Mouse (Mus musculus): Measurements from ENCODE around the gene Lrrc15. TPM values are rescaled to one million over a fixed set of nuclear protein-coding genes. Genes with fewer than 3 reads are reported as not detected.

Gene Lrrc15
- total and polyA plus RNA-seq, 3 experiments, result not detected

DNA sequence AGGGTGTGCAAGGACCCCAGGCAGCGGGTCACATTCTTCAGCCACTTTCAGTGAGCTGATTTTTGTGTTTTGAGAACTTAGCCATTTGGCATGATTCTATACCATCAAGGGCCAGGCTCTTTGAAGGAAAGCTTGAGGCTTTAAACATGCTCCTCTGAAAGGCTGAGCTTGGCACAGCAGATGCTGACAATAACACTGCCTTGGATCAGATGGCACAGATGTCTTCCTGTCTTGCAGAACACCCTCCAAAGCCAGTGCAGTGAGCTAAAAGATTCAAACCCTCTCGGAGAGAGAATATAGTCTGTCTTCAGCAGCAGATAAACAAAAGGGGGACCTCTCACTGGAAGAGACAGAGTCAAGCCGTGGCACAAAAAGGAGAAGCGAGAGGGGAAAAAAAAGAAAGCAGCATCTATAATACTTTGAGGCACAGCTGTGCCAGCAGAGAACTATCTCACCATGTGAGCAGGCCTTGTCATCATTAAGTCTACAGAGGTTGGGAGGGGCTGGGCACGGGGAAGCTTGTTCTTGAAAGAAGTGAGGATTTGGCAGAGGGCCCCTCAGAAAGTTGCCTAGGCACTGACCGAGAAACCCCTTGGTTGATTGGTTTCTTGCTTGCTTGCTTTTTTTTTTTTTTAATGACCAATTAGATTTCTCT lies 11.0 kb downstream of the Lrrc15 start:
- H3K4me1 ChIP-seq (ENCODE audit: control insufficient read depth in 1 of 2, insufficient read depth in 2 of 2, low read length in 2 of 2), result peaks cover 0 to 5% of the 10 kb centered on the region in 2 experiments; a peak in 1 of 4 replicates
- H3K27me3 ChIP-seq (ENCODE audit: control insufficient read depth in 1 of 2, insufficient read depth in 2 of 2, low read length in 2 of 2), result peaks cover 6 to 7% of the 10 kb centered on the region in 2 experiments; a peak in 3 of 4 replicates
- no peak overlapping the region for H3K4me3 ChIP-seq (ENCODE audit: control insufficient read depth in 1 of 2, insufficient read depth in 1 of 2, low read depth in 2 of 2, low read length in 2 of 2)
- no peaks in the 10 kb centered on the region for H3K79me2 ChIP-seq (ENCODE audit: control insufficient read depth, insufficient read depth, low read length, poor library complexity)
- H3K9me3 ChIP-seq (replicated peaks; ENCODE audit: insufficient read depth, low read length), result no peaks in the 10 kb centered on the region
- no peak overlapping the region for H3K27ac ChIP-seq (ENCODE audit: control insufficient read depth, low read depth, low read length)
- no peak for TF ChIP-seq GABPA (IDR thresholded peaks at IDR 0.05; ENCODE audit: low read depth, low read length)
- TF ChIP-seq JUND (IDR thresholded peaks at IDR 0.05; ENCODE audit: low read depth, low read length), result no peak
- no peak for TF ChIP-seq HCFC1 (IDR thresholded peaks at IDR 0.05; ENCODE audit: low read depth, low read length)
- TF ChIP-seq ZMIZ1 (IDR thresholded peaks at IDR 0.05; ENCODE audit: low read depth, low read length), result no peak
- TF ChIP-seq BHLHE40 (IDR thresholded peaks at IDR 0.05; ENCODE audit: borderline replicate concordance, low read depth, low read length), result no peak
- no peak for TF ChIP-seq UBTF (IDR thresholded peaks at IDR 0.05; ENCODE audit: borderline replicate concordance, insufficient read depth, low read depth, low read length)
- TF ChIP-seq TCF12 (IDR thresholded peaks at IDR 0.05; ENCODE audit: low read depth, low read length), result no peak
- no peak for TF ChIP-seq ZKSCAN1 (IDR thresholded peaks at IDR 0.05; ENCODE audit: low read depth, low read length)
- TF ChIP-seq RCOR1 (IDR thresholded peaks at IDR 0.05; ENCODE audit: low read depth, low read length), result no peak
- TF ChIP-seq CTCF (IDR thresholded peaks at IDR 0.05 in 2 of 3, conservative IDR thresholded peaks at IDR 0.05 in 1 of 3; ENCODE audit: control insufficient read depth in 1 of 3, insufficient read depth in 1 of 3, low read depth in 2 of 3, low read length in 3 of 3, poor library complexity in 1 of 3, severe bottlenecking in 1 of 3), result no peak
- TF ChIP-seq MXI1 (IDR thresholded peaks at IDR 0.05; ENCODE audit: low read depth, low read length), result no peak
- no peak for TF ChIP-seq SIN3A (IDR thresholded peaks at IDR 0.05; ENCODE audit: low read length)
- no peak for TF ChIP-seq TAL1 (IDR thresholded peaks at IDR 0.05; ENCODE audit: low read length)
- TF ChIP-seq CHD1 (IDR thresholded peaks at IDR 0.05; ENCODE audit: low read depth, low read length), result no peak
- TF ChIP-seq MAZ (IDR thresholded peaks at IDR 0.05; ENCODE audit: low read depth, low read length), result no peak
- no peak for TF ChIP-seq ZNF384 (IDR thresholded peaks at IDR 0.05; ENCODE audit: low read depth, low read length)
- no peak overlapping the region for H3K9ac ChIP-seq (ENCODE audit: control insufficient read depth, low read depth, low read length, poor library complexity, severe bottlenecking)
- H3K36me3 ChIP-seq (ENCODE audit: control insufficient read depth in 1 of 2, insufficient read depth in 2 of 2, low read length in 2 of 2), result no peaks in the 10 kb centered on the region
- DNase-seq (ENCODE audit: low read depth, low spot score), result no peak

DNA sequence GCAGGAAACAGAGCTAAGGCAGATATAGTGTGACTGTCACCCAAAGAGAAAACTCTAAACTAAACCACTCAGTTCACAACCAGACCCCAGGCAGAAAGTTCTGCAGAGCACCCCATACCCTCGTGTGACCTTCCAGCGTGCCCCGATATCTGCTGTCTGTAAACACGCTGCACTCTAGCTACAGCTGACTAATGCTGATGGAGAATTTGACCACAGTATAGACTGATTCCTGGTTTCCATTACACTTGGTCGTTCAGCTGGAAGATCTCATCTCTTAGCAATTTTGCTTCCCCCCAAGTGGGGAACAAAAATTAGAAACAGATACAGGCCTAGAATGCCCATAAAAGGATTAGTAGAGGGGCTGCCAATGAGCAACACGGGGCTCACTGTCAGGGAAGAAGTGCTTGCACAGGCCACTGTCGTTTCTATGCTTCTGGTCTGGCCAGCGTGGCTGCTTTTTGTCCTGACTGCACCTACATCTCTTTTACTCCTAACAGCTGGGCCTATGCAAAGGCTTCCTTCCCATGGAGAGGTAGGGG lies 11.8 kb downstream of the Lrrc15 start:
- Histone ChIP-seq H3K79me2 (ENCODE audit: control insufficient read depth, insufficient read depth, low read length, poor library complexity) (no peaks in the 10 kb centered on the region), H3K36me3 (ENCODE audit: control insufficient read depth in 1 of 2, insufficient read depth in 2 of 2, low read length in 2 of 2) (no peaks in the 10 kb centered on the region), H3K4me1 (ENCODE audit: control insufficient read depth in 1 of 2, insufficient read depth in 2 of 2, low read length in 2 of 2) (peaks cover 0 to 5% of the 10 kb centered on the region in 2 experiments; a peak in 1 of 4 replicates), H3K27ac (ENCODE audit: control insufficient read depth, low read depth, low read length) (no peak overlapping the region), H3K9ac (ENCODE audit: control insufficient read depth, low read depth, low read length, poor library complexity, severe bottlenecking) (no peak overlapping the region), H3K27me3 (ENCODE audit: control insufficient read depth in 1 of 2, insufficient read depth in 2 of 2, low read length in 2 of 2) (peaks cover 4 to 6% of the 10 kb centered on the region in 2 experiments; a peak in 3 of 4 replicates), H3K4me3 (ENCODE audit: control insufficient read depth in 1 of 2, insufficient read depth in 1 of 2, low read depth in 2 of 2, low read length in 2 of 2) (no peak overlapping the region), H3K9me3 (replicated peaks; ENCODE audit: insufficient read depth, low read length) (no peaks in the 10 kb centered on the region)
- DNase-seq (ENCODE audit: low read depth, low spot score), result no peak
- TF ChIP-seq POLR2A (IDR thresholded peaks at IDR 0.05; ENCODE audit: control insufficient read depth in 1 of 2, insufficient read depth in 1 of 2, low read depth in 1 of 2, low read length in 2 of 2, poor library complexity in 1 of 2) (no peak), GABPA (IDR thresholded peaks at IDR 0.05; ENCODE audit: low read depth, low read length) (no peak), MYB (IDR thresholded peaks at IDR 0.05; ENCODE audit: low read depth, low read length) (no peak), MAFK (IDR thresholded peaks at IDR 0.05; ENCODE audit: borderline replicate concordance, low read depth, low read length) (no peak), MAZ (IDR thresholded peaks at IDR 0.05; ENCODE audit: low read depth, low read length) (no peak), TCF12 (IDR thresholded peaks at IDR 0.05; ENCODE audit: low read depth, low read length) (no peak)

All from MEL (cell line).